Mouse (Mus musculus): Measurements from ENCODE around the gene Map10. TPM values are rescaled to one million over a fixed set of nuclear protein-coding genes. Genes with fewer than 3 reads are reported as not detected.

The Map10 gene
- polyA plus RNA-seq, 1 experiment from 2014 or later, result 10.8 TPM

- no peak for ATAC-seq (ENCODE audit: low FRiP score, low TSS enrichment)
- 64% methylated on average over 10 of the region's 10 CpGs for WGBS
Observed at GRCm38 (mm10) chr8:125645757-125646478, 23.7 kb upstream of the Map10 start.

GRCm38 (mm10) chr8:125649447-125649846, 20.2 kb upstream of the Map10 start:
- H3K4me1 ChIP-seq (ENCODE audit: control insufficient read depth, insufficient read depth, low read length), result no peaks in the 10 kb centered on the region
- H3K36me3 ChIP-seq (ENCODE audit: control insufficient read depth, insufficient read depth, low read length), result no peaks in the 10 kb centered on the region
- H3K9me3 ChIP-seq (ENCODE audit: control insufficient read depth, low read length), result no peaks in the 10 kb centered on the region
- H3K27me3 ChIP-seq (ENCODE audit: control insufficient read depth, insufficient read depth, low read length), result no peaks in the 10 kb centered on the region
- H3K4me3 ChIP-seq (replicated peaks; ENCODE audit: low read depth, low read length), result no peak overlapping the region
- no peak for DNase-seq
- H3K27ac ChIP-seq (replicated peaks; ENCODE audit: low read depth, low read length), result no peak overlapping the region
- no peak overlapping the region for H3K4me2 ChIP-seq (ENCODE audit: low read length)
- no peak for ATAC-seq (ENCODE audit: low FRiP score, low TSS enrichment)
- no peak overlapping the region for H3K9ac ChIP-seq (replicated peaks; ENCODE audit: low read length)
- 77% methylated on average over 4 of the region's 4 CpGs for WGBS

More at GRCm38 (mm10) chr8:125645757-125646478, 23.7 kb upstream of the Map10 start:
- Histone ChIP-seq H3K9ac (replicated peaks; ENCODE audit: low read length) (no peak overlapping the region), H3K27ac (replicated peaks; ENCODE audit: low read depth, low read length) (no peak overlapping the region), H3K4me2 (ENCODE audit: low read length) (no peak overlapping the region), H3K36me3 (ENCODE audit: control insufficient read depth, insufficient read depth, low read length) (no peaks in the 10 kb centered on the region), H3K27me3 (ENCODE audit: control insufficient read depth, insufficient read depth, low read length) (no peaks in the 10 kb centered on the region), H3K9me3 (ENCODE audit: control insufficient read depth, low read length) (no peaks in the 10 kb centered on the region), H3K4me1 (ENCODE audit: control insufficient read depth, insufficient read depth, low read length) (0 out of 2 replicates have a peak, but pooled peaks cover 4% of the 10 kb centered on the region), H3K4me3 (replicated peaks; ENCODE audit: low read depth, low read length) (no peak overlapping the region)
- DNase-seq, result no peak

DNA sequence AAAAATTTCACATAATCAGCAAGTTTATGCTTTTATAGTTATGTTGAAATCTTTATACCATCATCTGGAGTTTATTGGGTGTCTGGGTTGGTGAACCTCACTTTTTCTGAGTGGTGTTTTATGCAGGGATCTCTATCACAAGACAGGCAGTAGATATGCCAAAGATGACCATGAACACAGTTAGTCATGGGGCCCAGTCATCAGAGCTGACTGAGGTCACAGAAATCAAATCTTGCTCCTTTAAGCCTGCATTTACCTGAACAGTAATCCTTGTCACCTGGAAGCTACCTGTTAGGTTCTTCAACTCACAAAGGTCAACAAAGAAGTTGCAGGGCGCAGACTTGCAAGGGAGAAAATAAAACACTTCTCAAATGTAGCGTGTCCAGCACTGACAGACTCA, 14.8 kb upstream of the Map10 start:
- Histone ChIP-seq H3K36me3 (ENCODE audit: control insufficient read depth, insufficient read depth, low read length) (no peaks in the 10 kb centered on the region), H3K4me3 (replicated peaks; ENCODE audit: low read depth, low read length) (no peak overlapping the region), H3K4me1 (ENCODE audit: control insufficient read depth, insufficient read depth, low read length) (0 out of 2 replicates have a peak, but pooled peaks cover 3% of the 10 kb centered on the region), H3K9me3 (ENCODE audit: control insufficient read depth, low read length) (no peaks in the 10 kb centered on the region), H3K4me2 (ENCODE audit: low read length) (no peak overlapping the region), H3K27me3 (ENCODE audit: control insufficient read depth, insufficient read depth, low read length) (0 out of 2 replicates have a peak, but pooled peaks cover 2% of the 10 kb centered on the region), H3K9ac (replicated peaks; ENCODE audit: low read length) (no peak overlapping the region), H3K27ac (replicated peaks; ENCODE audit: low read depth, low read length) (no peak overlapping the region)
- 93% methylated on average over 2 of the region's 2 CpGs for WGBS
- DNase-seq, result no peak
- ATAC-seq (ENCODE audit: low FRiP score, low TSS enrichment), result no peak

DNA sequence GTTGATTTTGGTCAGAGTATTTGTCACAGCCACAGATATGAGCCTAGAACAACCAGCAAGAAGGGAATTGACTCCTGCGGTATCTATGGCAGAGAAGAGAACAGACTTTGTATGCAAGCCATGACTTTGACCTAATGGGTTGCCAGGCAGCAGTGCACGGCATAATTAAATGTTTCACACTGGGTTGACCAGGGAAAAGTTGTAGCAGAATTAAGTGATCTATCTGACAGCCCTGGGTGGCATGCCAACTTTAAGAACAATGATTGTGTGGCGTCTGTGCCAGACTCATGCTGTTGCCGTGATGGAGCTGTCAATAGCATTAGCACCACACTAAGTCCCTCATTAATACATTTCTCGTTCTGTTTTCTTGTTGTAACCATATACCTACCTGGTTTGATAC, 11.1 kb upstream of the Map10 start:
- 0 out of 2 replicates have a peak, but pooled peaks cover 5% of the 10 kb centered on the region for H3K27me3 ChIP-seq (ENCODE audit: control insufficient read depth, insufficient read depth, low read length)
- no peak overlapping the region for H3K4me3 ChIP-seq (replicated peaks; ENCODE audit: low read depth, low read length)
- no peak overlapping the region for H3K9ac ChIP-seq (replicated peaks; ENCODE audit: low read length)
- ATAC-seq (ENCODE audit: low FRiP score, low TSS enrichment) (peak; percentile 66), DNase-seq (peak; percentile 75)
- H3K36me3 ChIP-seq (ENCODE audit: control insufficient read depth, insufficient read depth, low read length), result no peaks in the 10 kb centered on the region
- H3K27ac ChIP-seq (replicated peaks; ENCODE audit: low read depth, low read length), result no peak overlapping the region
- H3K4me2 ChIP-seq (ENCODE audit: low read length), result no peak overlapping the region
- 20% methylated on average over 5 of the region's 5 CpGs for WGBS
- H3K9me3 ChIP-seq (ENCODE audit: control insufficient read depth, low read length), result no peaks in the 10 kb centered on the region
- H3K4me1 ChIP-seq (ENCODE audit: control insufficient read depth, insufficient read depth, low read length), result peaks cover 8% of the 10 kb centered on the region; the same call in 1 of the 2 replicates

- H3K27ac ChIP-seq (replicated peaks; ENCODE audit: low read depth, low read length), result no peak overlapping the region
- H3K9me3 ChIP-seq (ENCODE audit: control insufficient read depth, low read length), result no peaks in the 10 kb centered on the region
- no peak for DNase-seq
- H3K27me3 ChIP-seq (ENCODE audit: control insufficient read depth, insufficient read depth, low read length), result 0 out of 2 replicates have a peak, but pooled peaks cover 5% of the 10 kb centered on the region
- no peak overlapping the region for H3K4me2 ChIP-seq (ENCODE audit: low read length)
- no peak for ATAC-seq (ENCODE audit: low FRiP score, low TSS enrichment)
- peaks cover 12% of the 10 kb centered on the region; the same call in 1 of the 2 replicates for H3K4me1 ChIP-seq (ENCODE audit: control insufficient read depth, insufficient read depth, low read length)
- H3K36me3 ChIP-seq (ENCODE audit: control insufficient read depth, insufficient read depth, low read length), result no peaks in the 10 kb centered on the region
- H3K9ac ChIP-seq (replicated peaks; ENCODE audit: low read length), result no peak overlapping the region
- no peak overlapping the region for H3K4me3 ChIP-seq (replicated peaks; ENCODE audit: low read depth, low read length)
- 57% methylated on average over 4 of the region's 4 CpGs for WGBS
Observed at GRCm38 (mm10) chr8:125658926-125659325, 10.7 kb upstream of the Map10 start.

DNA sequence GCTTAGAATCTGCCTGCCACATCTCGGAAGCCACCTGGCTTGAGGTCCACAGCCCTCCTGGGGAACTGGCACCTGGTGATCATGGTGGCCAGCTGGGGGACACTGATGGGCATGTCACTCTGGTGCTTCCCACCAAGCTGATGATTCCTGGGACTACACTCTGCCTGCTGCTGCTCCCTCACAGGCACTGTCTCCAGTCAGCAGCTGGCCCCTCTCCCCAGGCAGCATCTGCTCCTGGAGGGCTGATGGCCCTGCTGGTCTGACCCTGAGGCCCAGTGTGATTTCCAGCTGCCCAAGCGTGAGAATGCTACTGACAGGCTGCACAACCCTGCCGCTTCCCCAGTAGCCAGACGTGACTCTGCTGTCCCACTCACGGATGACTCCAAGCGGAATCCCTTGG, 9.2 kb upstream of the Map10 start:
- Histone ChIP-seq H3K27me3 (ENCODE audit: control insufficient read depth, insufficient read depth, low read length) (0 out of 2 replicates have a peak, but pooled peaks cover 5% of the 10 kb centered on the region), H3K27ac (replicated peaks; ENCODE audit: low read depth, low read length) (no peak overlapping the region), H3K9ac (replicated peaks; ENCODE audit: low read length) (no peak overlapping the region), H3K4me3 (replicated peaks; ENCODE audit: low read depth, low read length) (no peak overlapping the region), H3K36me3 (ENCODE audit: control insufficient read depth, insufficient read depth, low read length) (no peaks in the 10 kb centered on the region), H3K4me1 (ENCODE audit: control insufficient read depth, insufficient read depth, low read length) (peaks cover 15% of the 10 kb centered on the region; the same call in 1 of the 2 replicates), H3K9me3 (ENCODE audit: control insufficient read depth, low read length) (no peaks in the 10 kb centered on the region), H3K4me2 (ENCODE audit: low read length) (no peak overlapping the region)
- 71% methylated on average over 6 of the region's 6 CpGs for WGBS
- DNase-seq (no peak), ATAC-seq (ENCODE audit: low FRiP score, low TSS enrichment) (no peak)

DNA sequence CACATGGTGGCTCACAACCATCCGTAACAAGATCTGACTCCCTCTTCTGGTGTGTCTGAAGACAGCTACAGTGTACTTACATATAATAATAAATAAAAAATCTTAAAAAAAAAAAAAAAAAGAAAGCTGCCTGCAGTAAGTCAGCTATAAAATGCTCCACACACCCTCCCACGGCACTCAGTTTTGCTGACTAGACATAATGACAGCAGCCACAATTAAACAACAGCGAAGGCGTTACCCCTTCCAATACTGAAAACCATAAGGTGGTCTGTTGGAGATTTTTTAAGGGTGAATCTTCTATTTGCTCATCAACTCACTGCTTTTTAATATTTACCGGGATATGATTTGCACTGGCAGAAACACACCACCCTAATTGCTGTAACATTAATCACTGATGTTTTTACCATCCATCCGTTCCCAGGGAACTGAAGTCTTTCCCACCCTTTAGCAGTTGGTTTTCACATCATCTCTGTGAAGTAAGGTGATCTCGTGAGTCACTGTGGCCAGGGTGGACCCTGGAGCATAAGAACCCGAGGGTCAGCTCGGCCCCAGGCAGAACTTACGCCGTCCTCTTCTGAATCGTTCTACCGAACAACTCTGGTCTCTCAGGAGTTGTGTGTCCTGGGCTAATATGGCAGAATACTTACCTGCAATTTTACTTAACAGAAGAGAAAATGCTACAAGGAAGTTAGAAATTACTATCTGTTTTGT, 7.5 kb upstream of the Map10 start:
- WGBS, result 90% methylated on average over 12 of the region's 13 CpGs
- ATAC-seq (ENCODE audit: low FRiP score, low TSS enrichment), result no peak
- no peak overlapping the region for H3K4me3 ChIP-seq (replicated peaks; ENCODE audit: low read depth, low read length)

DNA sequence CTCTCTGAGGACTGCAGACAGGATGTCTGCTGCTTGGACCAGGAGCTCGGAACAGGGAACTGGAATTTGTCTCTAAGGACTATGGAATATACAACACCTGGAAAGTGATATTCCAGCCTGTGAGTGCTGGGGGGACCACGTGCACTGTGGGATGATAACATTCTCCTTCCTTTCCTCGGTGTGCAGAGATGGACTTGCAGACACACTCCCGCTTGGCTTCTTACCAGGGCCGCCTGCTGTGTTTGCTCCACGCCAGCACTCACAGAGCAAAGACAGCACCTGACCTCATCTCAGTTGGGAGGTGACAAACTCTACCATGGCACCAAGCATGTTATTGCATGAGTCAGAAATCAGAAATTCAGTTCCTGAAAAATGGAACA, 7.0 kb upstream of the Map10 start:
- ATAC-seq (ENCODE audit: low FRiP score, low TSS enrichment) (no peak), DNase-seq (no peak)
- H3K36me3 ChIP-seq (ENCODE audit: control insufficient read depth, insufficient read depth, low read length), result no peaks in the 10 kb centered on the region
- H3K27me3 ChIP-seq (ENCODE audit: control insufficient read depth, insufficient read depth, low read length), result 0 out of 2 replicates have a peak, but pooled peaks cover 3% of the 10 kb centered on the region
- WGBS, result 48% methylated on average over 6 of the region's 6 CpGs
- no peak overlapping the region for H3K9ac ChIP-seq (replicated peaks; ENCODE audit: low read length)
- H3K9me3 ChIP-seq (ENCODE audit: control insufficient read depth, low read length), result no peaks in the 10 kb centered on the region
- peaks cover 20% of the 10 kb centered on the region; the same call in 1 of the 2 replicates for H3K4me1 ChIP-seq (ENCODE audit: control insufficient read depth, insufficient read depth, low read length)
- no peak overlapping the region for H3K4me3 ChIP-seq (replicated peaks; ENCODE audit: low read depth, low read length)
- no peak overlapping the region for H3K27ac ChIP-seq (replicated peaks; ENCODE audit: low read depth, low read length)
- no peak overlapping the region for H3K4me2 ChIP-seq (ENCODE audit: low read length)

More for the DNA sequence above, 7.5 kb upstream of the Map10 start:
- Histone ChIP-seq H3K4me2 (ENCODE audit: low read length) (no peak overlapping the region), H3K9me3 (ENCODE audit: control insufficient read depth, low read length) (no peaks in the 10 kb centered on the region), H3K27me3 (ENCODE audit: control insufficient read depth, insufficient read depth, low read length) (0 out of 2 replicates have a peak, but pooled peaks cover 3% of the 10 kb centered on the region), H3K4me1 (ENCODE audit: control insufficient read depth, insufficient read depth, low read length) (peaks cover 20% of the 10 kb centered on the region; the same call in 1 of the 2 replicates), H3K36me3 (ENCODE audit: control insufficient read depth, insufficient read depth, low read length) (no peaks in the 10 kb centered on the region), H3K9ac (replicated peaks; ENCODE audit: low read length) (no peak overlapping the region), H3K27ac (replicated peaks; ENCODE audit: low read depth, low read length) (no peak overlapping the region)
- DNase-seq, result no peak

Measured in midbrain, embryonic 14.5 days (tissue).